Mouse (Mus musculus) heart, embryonic 13.5 days (tissue): ENCODE measurements around the gene Tmem121. TPM values are rescaled to one million over a fixed set of nuclear protein-coding genes. Genes with fewer than 3 reads are reported as not detected.
A peak's percentile ranks its signal among the peaks of the same experiment; 100 is the strongest.

Experiments
- ATAC-seq: fragments of 200-750 bp; cut with Nextera tagmentation; 2 replicates; pipeline ENCODE4 v1.8.0; 2017; ENCODE audit warnings: moderate TSS enrichment; ENCODE audit not compliant: insufficient number of reproducible peaks, low FRiP score, low TSS enrichment; ENCODE audit errors: extremely low read depth
- H3K27ac ChIP-seq: fragments of 300-500 bp; sonication (generic); replicated peaks from 2 replicates; pipeline ENCODE4 v1.5.1; 2015; ENCODE audit warnings: moderate library complexity, mild to moderate bottlenecking, inconsistent platforms
- H3K27me3 ChIP-seq: fragments of 300-500 bp; sonication (generic); replicated peaks from 2 replicates; pipeline ENCODE4 v1.6.1; 2015; ENCODE audit warnings: mild to moderate bottlenecking, inconsistent platforms
- H3K36me3 ChIP-seq: fragments of 300-500 bp; sonication (generic); 2 replicates; pipeline ENCODE4 v1.6.1; 2015; ENCODE audit warnings: mild to moderate bottlenecking, inconsistent platforms
- H3K4me1 ChIP-seq: fragments of 300-500 bp; sonication (generic); 2 replicates; pipeline ENCODE4 v1.6.1; 2015; ENCODE audit warnings: inconsistent platforms
- H3K4me2 ChIP-seq: fragments of 300-500 bp; sonication (generic); 2 replicates; pipeline ENCODE4 v1.6.1; 2015; ENCODE audit warnings: inconsistent platforms, mild to moderate bottlenecking, moderate library complexity
- H3K4me3 ChIP-seq: fragments of 300-500 bp; sonication (generic); 2 replicates; pipeline ENCODE4 v1.5.1; 2015; ENCODE audit warnings: moderate library complexity, mild to moderate bottlenecking, inconsistent platforms
- H3K9ac ChIP-seq: fragments of 300-500 bp; sonication (generic); 2 replicates; pipeline ENCODE4 v1.6.1; 2015; ENCODE audit warnings: inconsistent platforms, mild to moderate bottlenecking, moderate library complexity
- H3K9me3 ChIP-seq: fragments of 300-500 bp; sonication (generic); 2 replicates; pipeline ENCODE4 v1.6.1; 2016; ENCODE audit warnings: inconsistent platforms
- WGBS: fragments of 180-500 bp; shearing (Covaris S2); methylation state at CpG from one replicate; pipeline ENCODE4 v1.1.7; 2015; ENCODE audit warnings: mixed read lengths; 5-methylcytosine and 5-hydroxymethylcytosine counted together
- polyA plus RNA-seq: library from polyadenylated mRNA; unstranded; fragments of >200 nt; fragmentation: Nextera tagmentation; extraction: Ambion mirVana; gene quantifications from 2 replicates; pipeline ENCODE4 v1.2.1, GENCODE M21; 2015

Tmem121 gene
- polyA plus RNA-seq: 2.8 and 3.1 TPM in 2 replicates

DNA sequence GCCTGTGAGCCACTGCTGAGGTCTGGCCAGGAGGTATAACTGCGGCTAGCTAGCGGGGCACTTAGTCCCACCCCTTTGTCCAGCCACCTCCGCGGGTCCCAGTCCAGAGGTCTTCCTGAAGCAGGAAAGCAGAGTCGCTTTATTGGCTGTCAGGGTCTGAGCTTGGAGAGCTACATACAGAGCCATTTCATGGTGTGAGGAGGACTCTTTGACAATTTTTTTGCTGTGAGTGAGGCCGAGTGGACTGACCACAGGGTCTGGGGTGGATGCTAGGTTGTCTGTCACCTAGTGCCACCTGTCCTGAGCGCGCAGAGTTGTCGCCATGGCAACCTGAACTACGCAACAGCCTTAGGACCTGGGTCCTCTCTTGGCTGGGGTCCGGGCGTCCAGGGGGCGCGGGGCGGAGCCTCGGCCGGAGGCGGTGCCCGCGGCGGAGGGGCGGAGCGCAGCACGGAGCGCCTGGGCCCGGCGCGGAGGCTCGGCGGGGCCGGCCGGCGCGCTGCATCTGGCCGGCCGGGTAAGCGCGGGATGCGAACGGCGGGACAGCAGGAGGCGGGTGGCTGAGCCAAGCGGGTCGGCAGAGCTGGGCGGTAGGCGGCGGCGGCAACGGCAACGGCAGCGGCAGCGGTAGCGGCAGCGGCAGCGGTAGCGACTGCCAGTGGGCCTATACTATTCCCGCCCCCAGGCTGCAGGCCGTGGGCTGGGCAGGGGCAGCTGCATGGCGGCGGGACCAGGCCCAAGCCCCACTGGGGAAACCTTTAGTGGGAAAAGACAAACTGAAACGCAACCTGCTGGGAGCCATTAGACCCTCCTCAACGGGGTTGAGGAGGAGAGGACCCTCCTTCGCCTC lies at the start of gene Tmem121:
TSS of gene Tmem121 (plus strand) at position 489 of the 850 bp plus-strand sequence.
- peaks cover 59% of the 10 kb centered on the region for H3K27me3 ChIP-seq
- H3K9ac ChIP-seq: peak within 1 kb of the TSS; percentile 81
- H3K4me1 ChIP-seq: peaks cover 26% of the 10 kb centered on the region
- H3K27ac ChIP-seq: no peak within 1 kb of the TSS
- peak within 1 kb of the TSS; percentile 91 for H3K4me2 ChIP-seq
- no peak for ATAC-seq
- no peaks in the 10 kb centered on the region for H3K36me3 ChIP-seq
- H3K4me3 ChIP-seq: peak within 1 kb of the TSS; percentile 64
- no peaks in the 10 kb centered on the region for H3K9me3 ChIP-seq
- WGBS: 1% methylated on average over 63 of the region's 63 CpGs

DNA sequence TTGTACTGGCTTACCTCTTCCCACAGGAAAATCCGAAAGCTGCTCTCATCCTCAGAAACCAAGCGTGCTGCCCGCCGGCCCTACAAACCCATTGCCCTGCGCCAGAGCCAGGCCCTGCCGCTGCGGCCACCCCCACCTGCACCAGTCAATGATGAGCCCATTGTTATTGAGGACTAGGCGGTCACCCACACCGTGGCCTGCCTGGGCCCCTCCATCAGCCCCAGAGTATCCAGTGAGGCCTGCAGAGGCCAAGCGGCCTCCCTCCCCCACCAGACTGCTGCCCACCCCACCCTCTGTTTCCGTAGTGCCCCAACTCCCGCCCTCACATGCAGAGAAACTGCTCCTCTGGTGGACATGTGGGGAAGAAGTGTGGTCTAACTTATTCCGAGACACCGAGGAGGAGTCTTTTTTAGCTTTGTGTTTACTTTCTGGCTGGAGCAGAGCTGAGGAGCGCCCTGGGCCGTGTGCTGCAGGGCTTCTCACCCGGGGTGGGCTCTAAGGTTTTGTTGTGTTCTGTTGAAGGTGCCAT lies 49.2 kb upstream of the Tmem121 start:
- Histone ChIP-seq H3K36me3 (peaks cover 65% of the 10 kb centered on the region), H3K4me1 (peaks cover 84% of the 10 kb centered on the region), H3K4me3 (no peak overlapping the region), H3K9ac (peak overlapping the region; percentile 58), H3K4me2 (peak overlapping the region; percentile 6; the same call in 1 of the 2 replicates), H3K27me3 (no peaks in the 10 kb centered on the region), H3K9me3 (no peaks in the 10 kb centered on the region), H3K27ac (peak overlapping the region; percentile 99)
- no peak for ATAC-seq
- 59% methylated on average over 17 of the region's 17 CpGs for WGBS

DNA sequence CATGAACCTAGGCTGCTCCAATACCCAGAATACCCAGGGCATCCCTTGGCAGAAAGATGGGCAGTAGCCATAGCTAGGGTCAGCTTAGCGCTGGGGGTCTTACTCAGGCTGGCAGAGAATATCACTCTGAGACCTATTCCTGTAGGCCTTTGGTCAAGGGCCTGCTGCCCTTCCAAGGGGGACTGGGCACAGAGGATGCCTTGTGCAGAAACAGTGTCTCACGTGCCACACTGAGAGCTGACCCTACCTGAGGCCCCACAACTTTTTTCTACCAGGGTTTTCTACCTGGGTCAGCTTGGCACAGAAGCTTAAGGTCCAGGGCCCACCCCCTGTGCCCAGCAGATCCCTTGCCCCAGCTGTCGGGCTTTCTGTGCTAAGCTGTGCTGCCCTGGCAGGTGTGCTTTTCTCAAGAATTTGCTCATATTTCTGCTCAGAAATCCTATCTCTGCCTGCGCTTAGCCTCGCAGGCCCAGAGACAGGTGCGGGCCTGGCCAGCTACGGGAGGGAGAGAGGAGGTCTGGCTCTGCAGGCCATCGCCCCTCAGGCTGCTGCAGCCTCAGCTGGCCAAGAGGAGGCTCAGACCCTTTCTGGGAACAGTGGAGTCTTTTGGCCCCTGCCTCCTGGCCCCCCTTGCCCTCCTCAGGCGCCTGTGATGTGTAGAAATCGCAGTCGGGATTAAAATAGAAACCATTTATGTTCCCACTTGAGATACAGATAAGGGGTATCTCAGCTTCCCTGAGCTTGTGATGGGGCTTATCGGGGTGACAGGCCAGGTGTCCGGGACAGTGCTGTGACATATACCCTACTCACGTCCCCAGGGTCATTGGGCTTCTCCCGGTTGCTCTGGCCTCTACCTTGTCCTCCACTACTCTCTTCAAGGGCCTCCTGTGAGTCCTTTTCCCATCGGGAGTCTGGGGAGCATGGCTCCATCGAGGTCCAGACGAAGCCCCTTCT lies 48.2 kb upstream of the Tmem121 start:
- peak overlapping the region; percentile 93 for H3K4me2 ChIP-seq
- H3K4me1 ChIP-seq: peaks cover 82% of the 10 kb centered on the region

DNA sequence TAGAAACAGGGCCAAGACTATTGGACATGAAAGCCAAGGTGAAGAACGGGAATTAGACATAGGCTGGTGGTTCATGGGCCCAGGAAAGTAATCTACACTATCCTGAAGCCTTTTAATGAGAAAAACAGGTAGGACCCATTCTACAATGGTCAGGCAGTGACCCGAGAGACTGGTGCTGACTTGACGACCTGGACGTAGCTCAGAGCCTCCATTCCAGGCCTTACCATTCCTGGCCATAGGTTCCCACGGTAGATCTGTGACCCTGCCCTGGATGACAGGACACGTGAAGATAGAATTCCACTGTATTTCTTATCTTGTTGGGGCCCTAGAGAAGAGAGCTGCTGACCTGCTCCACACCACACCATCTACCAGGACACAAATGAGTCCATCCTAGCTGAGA lies 47.4 kb upstream of the Tmem121 start:
- H3K4me1 ChIP-seq: peaks cover 82% of the 10 kb centered on the region
- WGBS: 43% methylated on average over 6 of the region's 6 CpGs
- ATAC-seq: no peak
- no peaks in the 10 kb centered on the region for H3K9me3 ChIP-seq
- H3K9ac ChIP-seq: peak overlapping the region; percentile 95
- 0 out of 2 replicates have a peak overlapping the region, but pooled peaks have one; percentile 82 for H3K4me3 ChIP-seq
- H3K27ac ChIP-seq: peak overlapping the region; percentile 99
- no peaks in the 10 kb centered on the region for H3K27me3 ChIP-seq
- peaks cover 52% of the 10 kb centered on the region for H3K36me3 ChIP-seq
- peak overlapping the region; percentile 93 for H3K4me2 ChIP-seq

More for the DNA sequence above, 48.2 kb upstream of the Tmem121 start:
- WGBS: 37% methylated on average over 18 of the region's 18 CpGs
- ATAC-seq: no peak
- Histone ChIP-seq H3K9ac (peak overlapping the region; percentile 58), H3K36me3 (peaks cover 56% of the 10 kb centered on the region), H3K9me3 (no peaks in the 10 kb centered on the region), H3K4me3 (no peak overlapping the region), H3K27ac (peak overlapping the region; percentile 99), H3K27me3 (no peaks in the 10 kb centered on the region)

DNA sequence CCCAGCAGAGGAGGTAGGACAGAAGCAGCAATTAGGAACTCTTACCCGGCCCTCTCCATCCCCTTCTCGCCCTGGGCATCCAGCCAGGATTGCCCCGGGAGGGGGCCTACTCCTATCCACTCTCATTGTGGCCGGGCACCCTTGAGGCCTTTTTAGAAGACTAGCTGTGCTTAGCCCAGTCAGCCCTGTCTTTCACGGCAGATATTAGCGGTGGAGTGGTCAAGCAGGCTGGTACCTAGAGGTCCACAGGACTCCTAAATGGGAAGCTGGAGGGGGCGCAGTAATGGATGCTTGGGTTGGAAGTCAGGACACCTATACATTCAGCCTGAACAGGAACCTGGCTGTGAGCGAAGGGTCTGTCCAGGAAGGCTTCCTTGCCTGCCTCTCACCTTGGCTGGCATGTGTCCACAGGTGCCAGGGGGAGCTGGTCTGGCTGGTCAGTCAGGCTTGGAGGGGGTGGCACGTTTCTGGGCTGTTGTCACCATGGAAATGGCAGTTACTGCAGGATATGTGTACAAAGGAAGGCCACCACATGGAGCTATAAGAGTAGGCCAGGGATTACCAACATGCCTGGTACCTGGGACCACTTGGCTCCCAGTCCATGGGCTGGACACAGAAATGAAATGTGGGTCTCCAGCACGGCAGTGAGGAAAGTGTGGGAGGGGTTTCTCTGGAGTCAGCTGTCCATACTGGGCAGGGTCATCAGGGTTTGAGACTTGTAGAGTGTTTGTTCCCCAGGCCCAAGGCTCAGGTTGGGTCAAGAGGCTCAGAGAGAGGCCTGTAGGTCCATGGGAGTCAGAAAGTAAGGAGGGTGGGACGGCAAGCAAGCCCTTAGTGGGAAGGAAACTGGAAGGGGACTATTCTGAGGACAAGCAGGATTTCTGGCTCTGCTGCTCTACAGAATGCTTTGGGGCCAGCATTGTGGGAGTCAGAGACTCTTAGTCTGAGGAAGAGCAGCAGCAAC lies 46.5 kb upstream of the Tmem121 start:
- Histone ChIP-seq H3K36me3 (peaks cover 52% of the 10 kb centered on the region), H3K4me3 (peak overlapping the region; percentile 82), H3K4me1 (peaks cover 82% of the 10 kb centered on the region), H3K27me3 (no peaks in the 10 kb centered on the region), H3K9ac (peak overlapping the region; percentile 95), H3K9me3 (no peaks in the 10 kb centered on the region), H3K4me2 (peak overlapping the region; percentile 93), H3K27ac (peak overlapping the region; percentile 99)
- 33% methylated on average over 11 of the region's 11 CpGs for WGBS
- no peak for ATAC-seq

DNA sequence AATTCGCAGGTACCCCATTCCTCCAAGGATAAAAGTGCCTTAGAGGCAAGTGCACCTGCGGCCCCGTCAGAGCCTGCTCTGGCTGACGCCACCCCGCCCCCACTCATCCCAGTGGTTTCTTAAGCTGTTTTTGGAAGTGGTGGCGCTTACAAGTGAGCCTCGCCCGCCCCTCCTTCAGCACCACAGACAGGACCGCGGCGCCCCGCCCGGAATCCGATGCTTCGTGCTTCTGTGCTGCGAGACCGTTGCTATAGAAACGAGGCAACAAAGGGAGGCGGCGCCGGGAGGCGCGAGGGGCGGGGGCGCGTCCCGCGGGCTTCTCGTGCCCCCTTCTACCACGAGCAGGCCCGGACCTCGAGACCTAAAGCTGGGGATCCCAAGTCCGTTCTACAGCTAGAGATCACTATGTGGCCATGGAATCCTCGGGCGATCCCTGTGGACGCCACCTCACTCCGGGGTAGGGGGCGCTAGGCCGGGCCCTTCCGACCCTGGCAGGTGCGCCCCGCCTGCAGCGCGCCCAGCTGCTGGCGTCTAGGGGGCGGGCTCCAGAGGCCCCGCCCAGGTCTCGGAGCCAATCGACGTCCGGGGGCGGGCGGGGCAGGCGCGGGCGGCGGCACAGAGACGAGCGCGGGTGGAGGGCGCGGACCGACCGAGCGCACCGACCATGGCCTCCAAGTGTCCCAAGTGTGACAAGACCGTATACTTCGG lies 45.7 kb upstream of the Tmem121 start, which contains the start of gene Crip2:
TSS of gene Crip2 (plus strand) at position 329 of the 708 bp plus-strand sequence.
- H3K4me1 ChIP-seq: peaks cover 82% of the 10 kb centered on the region
- no peaks in the 10 kb centered on the region for H3K27me3 ChIP-seq
- H3K9me3 ChIP-seq: no peaks in the 10 kb centered on the region
- peak within 1 kb of the TSS; percentile 82 for H3K4me3 ChIP-seq
- H3K9ac ChIP-seq: peak within 1 kb of the TSS; percentile 95
- peak within 1 kb of the TSS; percentile 93 for H3K4me2 ChIP-seq
- H3K36me3 ChIP-seq: peaks cover 52% of the 10 kb centered on the region
- ATAC-seq: peak; percentile 76
- H3K27ac ChIP-seq: peak within 1 kb of the TSS; percentile 99
- under 1% methylated on average over 68 of the region's 68 CpGs for WGBS

DNA sequence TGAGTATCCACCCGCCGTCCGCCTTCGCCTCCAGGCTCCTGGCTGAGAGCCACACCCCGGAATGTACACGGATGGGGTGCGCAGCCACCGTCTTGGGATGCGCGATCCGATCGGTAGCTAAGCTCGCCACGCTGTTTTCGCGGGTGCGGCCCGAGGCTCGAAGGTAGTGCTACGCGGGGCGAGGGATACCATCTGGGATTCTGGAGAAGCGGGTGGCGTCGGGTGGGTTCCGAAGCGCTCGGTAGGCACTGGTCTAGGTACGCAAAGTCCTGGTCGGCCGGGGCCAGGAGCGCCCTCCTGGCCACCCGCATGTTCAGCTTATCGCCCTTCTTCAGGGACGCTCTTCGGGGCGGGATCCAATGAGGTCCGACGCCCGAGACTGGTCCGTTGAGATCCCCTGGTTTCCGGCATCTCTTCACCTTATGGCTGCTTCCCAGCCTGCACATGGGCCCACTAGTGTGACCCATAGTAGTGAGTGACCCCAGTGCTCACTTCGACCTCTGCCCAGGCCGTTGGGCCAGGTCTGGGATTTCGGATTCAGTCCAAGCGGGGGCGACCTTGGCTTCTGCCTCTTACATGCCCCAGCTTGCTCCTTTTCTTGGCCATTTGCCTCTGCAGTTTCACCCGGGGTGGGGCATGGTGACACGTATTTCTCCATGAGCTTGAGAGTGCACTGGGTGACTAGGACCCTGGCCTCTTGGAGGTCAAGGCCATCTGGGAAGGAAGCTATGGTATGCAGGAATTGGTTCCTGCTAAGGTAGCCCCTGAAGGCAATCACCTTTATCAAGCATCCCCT lies 44.9 kb upstream of the Tmem121 start:
- Histone ChIP-seq H3K9ac (peak overlapping the region; percentile 95), H3K36me3 (peaks cover 52% of the 10 kb centered on the region), H3K27me3 (no peaks in the 10 kb centered on the region), H3K9me3 (no peaks in the 10 kb centered on the region), H3K4me2 (peak overlapping the region; percentile 93), H3K27ac (peak overlapping the region; percentile 99), H3K4me1 (peaks cover 82% of the 10 kb centered on the region), H3K4me3 (peak overlapping the region; percentile 82)
- 1% methylated on average over 49 of the region's 49 CpGs for WGBS
- 0 out of 2 replicates have a peak, but pooled peaks have one; percentile 1 for ATAC-seq

DNA sequence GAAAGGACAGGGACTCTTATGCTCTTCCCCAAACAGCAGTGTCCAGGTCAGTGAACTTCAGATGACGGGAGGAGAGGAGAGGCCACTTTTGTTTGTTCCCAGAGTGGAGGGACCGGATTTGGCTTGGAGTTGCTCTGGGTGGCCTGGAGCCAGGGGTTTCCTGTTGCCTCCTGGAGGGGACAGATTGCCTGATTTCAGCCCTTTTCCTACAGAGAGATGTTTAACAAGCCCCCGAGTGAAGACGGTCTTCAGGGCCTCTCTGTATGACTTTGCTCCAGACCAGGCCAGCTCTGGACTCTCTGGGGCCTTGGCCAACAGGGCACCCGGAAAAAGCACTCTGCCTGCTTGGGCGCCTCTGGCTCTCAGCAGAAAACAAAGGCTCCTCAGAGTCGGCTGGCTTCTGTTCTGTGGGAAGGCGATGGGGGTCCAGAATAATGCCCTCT lies 44.2 kb upstream of the Tmem121 start:
- ATAC-seq: no peak
- peak overlapping the region; percentile 82 for H3K4me3 ChIP-seq
- WGBS: 17% methylated on average over 8 of the region's 8 CpGs
- H3K4me2 ChIP-seq: peak overlapping the region; percentile 93
- H3K27me3 ChIP-seq: no peaks in the 10 kb centered on the region
- peak overlapping the region; percentile 99 for H3K27ac ChIP-seq
- H3K9me3 ChIP-seq: no peaks in the 10 kb centered on the region
- H3K4me1 ChIP-seq: peaks cover 82% of the 10 kb centered on the region
- peak overlapping the region; percentile 95 for H3K9ac ChIP-seq
- peaks cover 51% of the 10 kb centered on the region for H3K36me3 ChIP-seq
